Mouse (Mus musculus): ENCODE measurements around the gene Mtmr4. TPM values are rescaled to one million over a fixed set of nuclear protein-coding genes. Genes with fewer than 3 reads are reported as not detected.

Gene Mtmr4
- total RNA-seq, 2 experiments from 2014 or later = 82.6 to 90.3 TPM

DNA sequence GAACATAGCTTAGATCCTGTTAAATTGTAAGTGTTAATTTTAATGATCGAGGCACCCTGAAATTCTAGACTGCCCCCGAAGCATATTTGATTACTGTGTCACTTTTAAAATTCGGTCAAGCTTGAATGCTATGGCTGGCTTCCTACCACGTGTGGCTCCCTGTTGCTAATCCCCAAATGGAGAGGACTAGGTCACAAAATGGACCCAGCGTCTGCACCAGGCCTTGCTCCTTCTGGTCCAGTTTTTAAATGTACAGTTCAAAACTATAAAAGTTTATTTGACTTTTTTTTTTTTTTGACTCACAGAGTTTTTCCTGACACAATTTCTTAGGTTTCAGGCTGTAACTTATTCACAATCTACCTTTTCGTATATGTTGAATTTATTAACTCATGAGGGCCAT, 73.3 kb downstream of the Mtmr4 start:
- intact Hi-C loops (cut with DNase I) = no loop called here
- no peak for DNase-seq (ENCODE audit: extremely low spot score in 1 of 2, low spot score in 2 of 2)

DNA sequence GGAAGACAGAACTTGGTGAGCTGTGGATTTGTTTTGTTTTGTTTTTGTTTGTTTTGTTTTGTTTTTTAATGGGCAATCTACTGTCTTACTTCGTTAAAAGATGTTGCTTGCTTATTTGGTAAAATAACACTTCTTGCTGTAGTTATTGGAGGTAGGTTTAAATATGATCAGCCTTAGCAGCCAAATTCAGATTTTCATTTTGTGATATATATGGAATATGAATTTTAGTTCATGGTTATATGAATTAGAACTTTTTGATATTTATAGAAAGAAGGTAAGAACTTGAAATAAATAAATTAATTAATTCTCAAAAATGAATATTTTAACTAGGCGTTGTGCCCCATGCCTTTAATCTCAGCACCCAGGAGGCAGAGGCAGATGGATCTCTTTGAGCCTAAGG, 73.7 kb downstream of the Mtmr4 start:
- no peak for DNase-seq (ENCODE audit: extremely low spot score in 1 of 2, low spot score in 2 of 2)
- intact Hi-C loops (cut with DNase I) = no loop called here

Other genes starting within 250 kb of the Mtmr4 start
- 100 to 1,000 TPM; 173 to 181 TPM for gene Ppm1e, start 233.1 kb upstream of the Mtmr4 start, total RNA-seq (2021)
- 1 to 10 TPM; 3.4 to 4.8 TPM for gene Rad51c, start 187.2 kb upstream of the Mtmr4 start, total RNA-seq (2021)
- gene Tex14, start 187.1 kb upstream of the Mtmr4 start, total RNA-seq (2021) = under 1 TPM; 0.36 to 0.56 TPM
- gene Gm11492, start 25.5 kb upstream of the Mtmr4 start, total RNA-seq (2021) = not detected
- 10 to 100 TPM; 55.2 to 58.6 TPM for gene Sept4, start 23.3 kb upstream of the Mtmr4 start, total RNA-seq (2021)
- gene Hsf5, start 25.0 kb downstream of the Mtmr4 start, total RNA-seq (2021) = under 1 TPM; 0.24 to 0.56 TPM
- gene Rnf43, start 70.6 kb downstream of the Mtmr4 start, total RNA-seq (2021) = 1 to 10 TPM; 2.3 to 3.2 TPM
- gene Supt4a, start 145.4 kb downstream of the Mtmr4 start, total RNA-seq (2021) = 10 to 100 TPM; 48.5 to 57.1 TPM
- 100 to 1,000 TPM; 148 to 150 TPM for gene Tspoap1, start 168.4 kb downstream of the Mtmr4 start, total RNA-seq (2021)
- not detected for gene Mpo, start 201.4 kb downstream of the Mtmr4 start, total RNA-seq (2021)
- 1 to 10 TPM; 1.5 to 2.7 TPM for gene Lpo, start 236.1 kb downstream of the Mtmr4 start, total RNA-seq (2021)